Mouse (Mus musculus) C2C12 (cell line): ENCODE measurements at regions not wholly inside any gene's neighbourhood (a gene's known extent, or its start where the extent isn't known, plus 50 kb on each side); places are given as distances from the start of the nearest gene placed in this dataset.

Experiments used
- CEBPB ChIP-seq: IDR thresholded peaks from one replicate; pipeline ENCODE4 v1.6.1; 2011; ENCODE audit warnings: low read depth, mild to moderate bottlenecking, control low read depth, moderate library complexity
- CTCF ChIP-seq: IDR thresholded peaks from one replicate; pipeline ENCODE4 v1.5.1; 2011; ENCODE audit not compliant: control insufficient read depth, insufficient read depth, insufficient read length
- MAX ChIP-seq: IDR thresholded peaks from one replicate; pipeline ENCODE4 v1.6.1; 2011; ENCODE audit warnings: mild to moderate bottlenecking, control low read depth
- MYOD1 ChIP-seq: IDR thresholded peaks from one replicate; pipeline ENCODE4 v1.6.1; 2011; ENCODE audit warnings: low read depth; ENCODE audit not compliant: control insufficient read depth, insufficient read length

DNA sequence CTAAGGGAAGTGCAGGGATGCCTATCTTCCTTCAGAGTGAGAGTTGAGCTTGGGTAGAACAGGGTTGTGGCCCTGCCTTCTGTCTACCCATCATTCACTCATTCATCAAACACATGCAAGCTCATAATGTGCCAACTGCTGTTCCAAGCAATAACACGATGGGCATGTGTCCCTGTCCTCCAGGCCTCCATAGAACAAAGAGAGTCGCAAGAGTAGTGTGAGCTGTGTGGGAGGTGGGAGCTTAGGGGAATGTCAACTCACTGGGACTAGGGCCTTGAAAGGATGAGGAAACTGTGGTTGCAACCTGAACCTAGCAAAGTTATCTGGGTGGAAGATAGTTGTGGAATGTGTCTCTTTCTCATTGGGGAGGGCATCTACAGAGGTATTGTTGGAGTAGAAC lies 157.7 kb upstream of the Gmds start:
- TF ChIP-seq MYOD1 (no peak), MAX (no peak), CTCF (no peak), CEBPB (no peak)
